Mouse (Mus musculus): ENCODE measurements around the gene Sel1l2. TPM values are rescaled to one million over a fixed set of nuclear protein-coding genes. Genes with fewer than 3 reads are reported as not detected.

The Sel1l2 gene
- polyA plus RNA-seq, 1 experiment: not detected

- Histone ChIP-seq H3K4me1 (ENCODE audit: control insufficient read depth, insufficient read depth, low read length) (no peaks in the 10 kb centered on the region), H3K27ac (ENCODE audit: insufficient read depth, low read length) (no peak overlapping the region), H3K27me3 (ENCODE audit: control insufficient read depth, insufficient read depth, low read length) (no peaks in the 10 kb centered on the region), H3K4me3 (replicated peaks; ENCODE audit: insufficient read depth, low read depth, low read length) (no peak overlapping the region)
- 87% methylated on average over 7 of the region's 7 CpGs for WGBS
- TF ChIP-seq POLR2A (IDR thresholded peaks at IDR 0.05; ENCODE audit: borderline replicate concordance, insufficient read depth, low read length): no peak
- no peak for TF ChIP-seq CTCF (IDR thresholded peaks at IDR 0.05; ENCODE audit: borderline replicate concordance, insufficient read depth, low read depth, low read length)
- no peak for DNase-seq
Observed at GRCm38 (mm10) chr2:140342394-140342793, 47.1 kb downstream of the Sel1l2 start.

- Histone ChIP-seq H3K4me3 (replicated peaks; ENCODE audit: insufficient read depth, low read depth, low read length) (no peak overlapping the region), H3K4me1 (ENCODE audit: control insufficient read depth, insufficient read depth, low read length) (no peaks in the 10 kb centered on the region), H3K27me3 (ENCODE audit: control insufficient read depth, insufficient read depth, low read length) (no peaks in the 10 kb centered on the region), H3K27ac (ENCODE audit: insufficient read depth, low read length) (no peak overlapping the region)
- TF ChIP-seq CTCF (IDR thresholded peaks at IDR 0.05; ENCODE audit: borderline replicate concordance, insufficient read depth, low read depth, low read length): no peak
- TF ChIP-seq POLR2A (IDR thresholded peaks at IDR 0.05; ENCODE audit: borderline replicate concordance, insufficient read depth, low read length): no peak
- no peak for DNase-seq
- 71% methylated on average over 5 of the region's 5 CpGs for WGBS
Observed at GRCm38 (mm10) chr2:140330508-140331306, 58.8 kb downstream of the Sel1l2 start.

GRCm38 (mm10) chr2:140302976-140303708 lies 86.4 kb downstream of the Sel1l2 start:
- Histone ChIP-seq H3K4me1 (ENCODE audit: control insufficient read depth, insufficient read depth, low read length) (no peaks in the 10 kb centered on the region), H3K27ac (ENCODE audit: insufficient read depth, low read length) (no peak overlapping the region), H3K27me3 (ENCODE audit: control insufficient read depth, insufficient read depth, low read length) (no peaks in the 10 kb centered on the region), H3K4me3 (replicated peaks; ENCODE audit: insufficient read depth, low read depth, low read length) (no peak overlapping the region)
- no peak for TF ChIP-seq CTCF (IDR thresholded peaks at IDR 0.05; ENCODE audit: borderline replicate concordance, insufficient read depth, low read depth, low read length)
- TF ChIP-seq POLR2A (IDR thresholded peaks at IDR 0.05; ENCODE audit: borderline replicate concordance, insufficient read depth, low read length): no peak
- WGBS: 67% methylated on average over 3 of the region's 3 CpGs
- no peak for DNase-seq

GRCm38 (mm10) chr2:140297155-140297554 lies 92.4 kb downstream of the Sel1l2 start:
- no peak for DNase-seq
- H3K27me3 ChIP-seq (ENCODE audit: control insufficient read depth, insufficient read depth, low read length): no peaks in the 10 kb centered on the region

GRCm38 (mm10) chr2:140293820-140294219 lies 95.7 kb downstream of the Sel1l2 start:
- Histone ChIP-seq H3K4me1 (ENCODE audit: control insufficient read depth, insufficient read depth, low read length) (no peaks in the 10 kb centered on the region), H3K27me3 (ENCODE audit: control insufficient read depth, insufficient read depth, low read length) (no peaks in the 10 kb centered on the region), H3K4me3 (replicated peaks; ENCODE audit: insufficient read depth, low read depth, low read length) (no peak overlapping the region), H3K27ac (ENCODE audit: insufficient read depth, low read length) (no peak overlapping the region)
- DNase-seq: no peak
- WGBS: 83% methylated on average over 2 of the region's 2 CpGs
- TF ChIP-seq CTCF (IDR thresholded peaks at IDR 0.05; ENCODE audit: borderline replicate concordance, insufficient read depth, low read depth, low read length) (no peak), POLR2A (IDR thresholded peaks at IDR 0.05; ENCODE audit: borderline replicate concordance, insufficient read depth, low read length) (no peak)

More at GRCm38 (mm10) chr2:140297155-140297554, 92.4 kb downstream of the Sel1l2 start:
- TF ChIP-seq CTCF (IDR thresholded peaks at IDR 0.05; ENCODE audit: borderline replicate concordance, insufficient read depth, low read depth, low read length): no peak
- no peak for TF ChIP-seq POLR2A (IDR thresholded peaks at IDR 0.05; ENCODE audit: borderline replicate concordance, insufficient read depth, low read length)
- 23% methylated on average over 4 of the region's 4 CpGs for WGBS
- H3K4me1 ChIP-seq (ENCODE audit: control insufficient read depth, insufficient read depth, low read length): no peaks in the 10 kb centered on the region
- H3K27ac ChIP-seq (ENCODE audit: insufficient read depth, low read length): no peak overlapping the region
- H3K4me3 ChIP-seq (replicated peaks; ENCODE audit: insufficient read depth, low read depth, low read length): no peak overlapping the region

DNA sequence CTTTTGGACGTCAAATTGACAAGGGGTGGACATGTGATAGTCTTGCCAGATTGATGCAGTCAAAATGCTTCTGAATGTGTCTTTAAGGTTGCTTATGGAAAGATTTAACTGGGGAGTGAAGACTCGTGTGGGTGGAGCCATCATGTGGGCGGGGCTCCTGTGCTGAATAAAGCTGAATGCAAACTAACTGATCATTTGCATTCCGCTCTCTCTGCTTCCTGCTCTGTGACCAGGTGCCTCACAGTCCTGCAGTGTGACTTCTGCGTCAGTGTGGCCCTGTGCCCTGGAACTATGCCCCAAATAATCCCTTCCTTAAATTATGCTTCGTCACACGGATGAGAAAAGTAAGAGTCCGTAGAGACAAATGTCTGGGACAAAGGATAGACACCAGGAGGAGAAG lies 108.7 kb downstream of the Sel1l2 start:
- Histone ChIP-seq H3K27me3 (ENCODE audit: control insufficient read depth, insufficient read depth, low read length) (no peaks in the 10 kb centered on the region), H3K4me1 (ENCODE audit: control insufficient read depth, insufficient read depth, low read length) (no peaks in the 10 kb centered on the region), H3K4me3 (replicated peaks; ENCODE audit: insufficient read depth, low read depth, low read length) (no peak overlapping the region), H3K27ac (ENCODE audit: insufficient read depth, low read length) (no peak overlapping the region)
- no peak for DNase-seq
- TF ChIP-seq CTCF (IDR thresholded peaks at IDR 0.05; ENCODE audit: borderline replicate concordance, insufficient read depth, low read depth, low read length) (no peak), POLR2A (IDR thresholded peaks at IDR 0.05; ENCODE audit: borderline replicate concordance, insufficient read depth, low read length) (no peak)
- WGBS: 49% methylated on average over 8 of the region's 8 CpGs

- DNase-seq: no peak
- TF ChIP-seq POLR2A (IDR thresholded peaks at IDR 0.05; ENCODE audit: borderline replicate concordance, insufficient read depth, low read length) (no peak), CTCF (IDR thresholded peaks at IDR 0.05; ENCODE audit: borderline replicate concordance, insufficient read depth, low read depth, low read length) (no peak)
- Histone ChIP-seq H3K27ac (ENCODE audit: insufficient read depth, low read length) (no peak overlapping the region), H3K4me1 (ENCODE audit: control insufficient read depth, insufficient read depth, low read length) (no peaks in the 10 kb centered on the region), H3K4me3 (replicated peaks; ENCODE audit: insufficient read depth, low read depth, low read length) (no peak overlapping the region), H3K27me3 (ENCODE audit: control insufficient read depth, insufficient read depth, low read length) (no peaks in the 10 kb centered on the region)
- 54% methylated on average over 2 of the region's 2 CpGs for WGBS
Observed at GRCm38 (mm10) chr2:140255595-140256141, 133.8 kb downstream of the Sel1l2 start.

Measured in cerebellum, adult 2 months (tissue).